Mouse (Mus musculus) lung, postnatal 25 days (tissue): ENCODE data around the gene Marf1.
A peak's percentile ranks its signal among the peaks of the same experiment; 100 is the strongest.
"Not testable (repeated sequence)": the region's sequence is repeated elsewhere in the genome, so short reads cannot be mapped to it uniquely, and the experiment has no call there.

ENCODE experiments used
- DNase-seq: peaks from one replicate; pipeline ENCODE4 v3.0.0; 2022; ENCODE audit warnings: low spot score

The Marf1 gene

GRCm38 (mm10) chr16:14162988-14163416 is at the start of gene Marf1, which contains the start of gene Nde1:
Marf1 (minus strand) TSS chr16:14163351.
Nde1 (plus strand) TSS chr16:14163275.
- peak; percentile 95 for DNase-seq

GRCm38 (mm10) chr16:14198798-14199197 is 35.6 kb upstream of the Marf1 start:
- no peak for DNase-seq

- peak; percentile 41 for DNase-seq
These were observed 32.3 kb upstream of the Marf1 start for GRCm38 (mm10) chr16:14195427-14195826.

GRCm38 (mm10) chr16:14194164-14194950 is 31.2 kb upstream of the Marf1 start:
- DNase-seq = peak; percentile 39

GRCm38 (mm10) chr16:14185516-14185915 is 22.4 kb upstream of the Marf1 start:
- DNase-seq = no peak

- DNase-seq = no peak
These were observed 20.7 kb upstream of the Marf1 start for GRCm38 (mm10) chr16:14183856-14184255.

GRCm38 (mm10) chr16:14182360-14182759 is 19.2 kb upstream of the Marf1 start:
- no peak for DNase-seq

GRCm38 (mm10) chr16:14180163-14180733 is 17.1 kb upstream of the Marf1 start:
- DNase-seq = peak; percentile 32

DNA sequence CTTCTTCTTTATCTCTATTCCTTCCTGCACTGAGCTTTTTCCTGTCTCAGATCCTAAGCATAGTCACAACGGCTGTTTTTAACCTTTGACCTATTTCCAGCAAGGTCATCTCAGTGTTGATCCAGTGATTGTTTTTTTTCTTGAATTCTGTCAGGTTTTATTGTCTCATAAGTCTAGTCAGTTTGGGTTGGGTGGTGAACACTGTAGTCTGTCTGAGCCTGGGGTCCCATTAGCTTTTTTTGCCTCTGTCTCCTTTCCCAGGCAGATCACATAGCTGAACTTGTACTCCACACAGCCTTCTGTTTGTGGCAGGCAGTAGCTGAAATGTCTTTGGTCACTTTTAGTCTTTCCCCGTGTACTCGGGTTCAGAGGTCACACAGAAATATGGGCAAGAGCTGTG is 14.9 kb upstream of the Marf1 start:
- no peak for DNase-seq

DNA sequence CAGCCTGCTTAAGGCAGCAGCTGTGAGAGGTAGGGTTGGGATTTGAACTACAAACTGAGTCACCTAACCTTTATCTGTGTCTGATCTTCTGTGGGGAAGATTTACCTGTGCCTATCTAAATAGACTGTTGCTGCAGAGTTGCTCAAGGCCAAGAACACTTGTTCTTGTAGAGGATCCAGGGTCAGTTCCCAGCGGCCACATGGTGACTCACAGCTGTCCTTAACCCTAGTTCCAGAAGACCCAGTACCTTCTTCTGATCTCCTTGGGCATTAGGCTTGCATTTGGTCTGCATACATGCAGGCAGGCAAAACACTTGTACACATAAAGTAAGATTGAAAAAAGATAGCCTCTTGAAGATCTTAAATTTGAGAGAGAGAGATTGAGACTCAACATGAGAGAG is 6.6 kb upstream of the Marf1 start:
- DNase-seq = no peak

DNA sequence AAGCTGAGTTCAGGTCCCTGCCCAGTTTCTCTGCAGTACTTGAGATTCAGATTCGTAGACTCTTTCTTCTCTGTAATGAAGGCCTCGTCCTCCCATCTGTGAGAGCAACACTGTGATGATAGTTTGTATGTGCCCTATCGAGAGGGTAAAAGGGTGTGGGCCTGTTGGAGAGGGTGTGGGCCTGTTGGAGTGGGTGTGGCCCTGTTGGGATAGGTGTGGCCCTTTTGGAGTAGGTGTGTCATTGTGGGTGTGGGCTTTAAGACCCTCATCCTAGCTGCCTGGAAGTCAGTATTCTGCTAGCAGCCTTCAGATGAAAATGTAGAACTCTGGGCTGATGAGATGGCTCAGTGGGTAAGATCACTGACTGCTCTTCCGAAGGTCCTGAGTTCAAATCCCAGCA is 3.3 kb upstream of the Marf1 start:
- no peak for DNase-seq

DNA sequence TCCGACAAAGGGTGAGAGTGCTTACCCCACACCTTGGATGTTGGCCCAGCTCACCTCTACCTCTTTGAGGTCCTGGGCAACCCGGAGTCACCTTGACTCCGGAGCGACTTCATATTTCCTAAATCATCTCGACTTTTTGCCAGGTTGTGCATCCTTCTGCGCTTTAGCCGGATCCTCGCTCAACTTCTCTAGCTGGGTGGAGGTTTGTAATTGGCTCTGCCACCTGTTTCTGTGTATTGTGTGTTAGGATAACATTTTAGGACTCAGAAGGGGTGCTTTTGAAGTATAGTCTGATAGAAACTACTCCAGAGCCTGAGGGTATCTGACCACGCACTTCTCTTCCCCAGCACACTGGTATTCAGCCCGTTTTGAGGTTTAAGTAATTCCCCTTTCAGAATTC is 580 bp upstream of the Marf1 start:
- DNase-seq = no peak

DNA sequence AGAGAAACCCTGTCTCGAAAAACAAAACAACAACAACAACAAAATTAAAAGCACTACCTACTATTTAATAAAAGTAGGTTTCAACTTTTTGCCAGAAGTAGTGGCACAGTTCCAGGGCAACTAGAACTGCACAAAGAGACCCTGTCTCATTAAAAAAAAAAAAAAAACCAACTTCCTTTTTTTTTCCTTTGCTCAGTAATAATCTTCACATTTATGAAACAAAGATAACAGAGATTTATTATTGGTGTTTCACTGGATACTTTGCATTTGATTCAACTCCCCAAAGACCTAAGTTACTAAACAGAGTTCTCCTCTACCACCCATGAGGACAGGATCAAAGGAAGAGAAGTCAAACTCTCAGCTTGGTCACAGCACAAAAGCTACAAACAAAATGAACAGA is 2.2 kb downstream of the Marf1 start:
- no peak for DNase-seq

DNA sequence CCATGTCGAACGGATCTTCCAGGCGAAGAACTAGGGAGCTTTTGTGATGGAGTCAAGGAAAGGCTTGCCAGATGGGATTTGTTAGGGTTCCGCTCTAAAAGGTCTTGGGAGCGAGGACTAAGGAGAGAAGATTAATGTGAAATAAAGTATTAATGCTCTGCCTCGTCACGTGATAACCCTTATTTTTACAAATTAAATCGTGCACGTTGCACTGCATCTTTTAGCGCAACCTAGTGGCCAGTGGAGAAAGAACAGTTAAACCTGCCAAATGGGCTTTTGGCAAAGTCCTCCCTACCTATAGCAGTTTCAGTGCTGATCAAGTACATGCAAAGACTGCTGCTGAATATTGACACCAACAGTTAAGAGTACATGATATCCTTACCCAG is 3.4 kb downstream of the Marf1 start:
- peak; percentile 87 for DNase-seq

DNA sequence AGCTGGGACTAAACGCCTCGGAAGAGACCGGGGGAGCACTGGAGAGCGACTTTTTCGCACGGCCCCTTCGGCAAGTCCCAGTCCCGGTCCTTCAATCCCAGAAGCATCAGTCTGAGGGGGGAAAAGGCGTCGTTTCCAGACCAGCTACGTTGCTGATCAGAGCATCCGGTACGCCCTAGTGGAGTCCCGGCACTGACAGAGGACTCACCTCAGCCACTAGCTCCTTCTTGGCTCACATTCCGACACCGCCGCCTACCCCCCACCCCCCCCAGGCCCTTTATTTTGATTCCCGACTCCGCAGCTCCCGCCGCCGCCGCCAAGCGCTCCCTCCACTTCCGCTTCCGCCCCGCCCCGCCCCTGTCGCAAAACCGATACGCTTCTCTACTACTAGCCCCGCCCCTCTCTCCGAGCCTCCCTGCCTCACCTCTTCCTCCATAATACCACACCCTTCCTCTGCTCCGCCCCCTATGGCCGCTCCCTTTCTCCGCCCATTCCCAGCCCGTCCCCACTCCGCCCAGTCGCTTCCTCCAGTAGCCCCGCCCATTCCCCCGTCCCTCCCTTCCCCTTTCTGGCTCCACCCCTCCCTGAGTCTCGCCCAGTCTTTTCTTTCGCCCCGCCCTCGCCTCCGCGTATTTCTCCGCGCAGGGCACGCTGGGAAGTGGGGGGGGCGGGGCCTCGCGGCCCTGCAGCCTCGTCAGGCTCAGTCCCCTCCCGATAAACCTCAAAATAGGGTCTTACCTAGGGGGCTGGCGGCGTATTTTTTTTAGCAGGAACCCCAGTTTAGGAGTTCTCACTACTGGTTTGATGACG is 4.0 kb downstream of the Marf1 start:
- peak; percentile 100 for DNase-seq

DNA sequence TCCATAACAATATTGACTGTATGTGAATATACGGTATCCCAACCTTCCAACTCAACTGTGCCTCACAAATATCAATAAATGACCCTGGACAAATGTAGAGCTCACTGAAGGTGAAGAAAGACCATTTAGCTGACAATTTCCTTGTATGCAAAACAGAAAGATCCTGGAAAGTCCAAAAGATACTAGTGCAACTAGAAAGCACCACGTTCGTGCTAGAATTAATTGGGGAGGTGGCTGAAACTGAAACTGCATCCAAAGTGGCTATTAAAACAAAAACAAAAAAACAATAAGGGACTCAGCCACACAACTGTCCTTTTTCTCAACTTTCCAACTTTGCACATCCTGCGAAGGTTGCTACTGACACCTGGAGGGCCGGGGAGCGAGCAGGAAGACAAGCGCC is 4.6 kb downstream of the Marf1 start:
- no peak for DNase-seq

GRCm38 (mm10) chr16:14156312-14156711 is 6.8 kb downstream of the Marf1 start:
- DNase-seq = no peak

GRCm38 (mm10) chr16:14155638-14156037 is 7.5 kb downstream of the Marf1 start:
- DNase-seq = not testable (repeated sequence)

GRCm38 (mm10) chr16:14151718-14152117 is 11.4 kb downstream of the Marf1 start:
- no peak for DNase-seq

DNA sequence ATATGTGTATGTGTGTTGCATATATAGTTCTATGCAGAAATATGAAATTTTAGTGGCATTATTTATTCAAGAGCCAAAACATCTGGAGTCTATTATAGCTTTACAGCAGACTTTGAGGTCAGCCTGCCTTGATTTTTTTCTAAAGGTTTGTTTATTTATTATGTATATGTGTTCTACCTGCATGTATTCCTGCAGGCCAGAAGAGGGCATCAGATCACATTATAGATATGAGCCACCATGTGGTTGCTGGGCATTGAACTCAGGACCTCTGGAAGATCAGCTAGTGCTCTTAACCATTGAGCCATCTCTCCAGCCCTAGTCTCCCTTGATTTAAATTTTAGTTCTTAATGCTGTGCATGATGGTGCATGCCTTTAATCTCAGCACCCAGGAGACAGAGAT is 15.4 kb downstream of the Marf1 start:
- no peak for DNase-seq

DNA sequence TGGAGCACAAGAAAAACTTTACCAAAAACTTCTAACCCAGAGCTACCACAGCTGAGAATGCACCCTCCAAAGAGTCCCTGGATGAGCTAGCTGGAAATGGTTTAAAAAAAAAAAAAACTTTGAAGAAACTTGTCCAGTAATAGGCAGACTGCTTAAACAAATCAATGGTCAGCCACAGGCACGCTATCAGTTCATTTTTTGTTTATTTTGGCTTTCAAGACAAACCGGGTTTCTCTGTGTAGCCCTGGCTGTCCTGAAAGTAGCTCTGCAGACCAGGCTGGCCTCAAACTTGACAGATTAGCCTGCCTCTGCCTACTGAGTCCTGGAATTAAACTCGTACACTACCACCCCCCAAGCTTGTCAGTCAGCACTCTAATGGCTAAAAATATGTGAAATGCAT is 19.9 kb downstream of the Marf1 start:
- no peak for DNase-seq

GRCm38 (mm10) chr16:14139106-14139505 is 24.0 kb downstream of the Marf1 start:
- DNase-seq = no peak
